Mouse (Mus musculus) gastrocnemius, postnatal 36 days (tissue): ENCODE measurements around the gene Slc44a4. TPM values are rescaled to one million over a fixed set of nuclear protein-coding genes. Genes with fewer than 3 reads are reported as not detected.

Source experiments
- total RNA-seq, 2 experiments: library from RNA; stranded (reverse); gene quantifications; 2 replicates each; pipeline ENCODE4 v1.2.3; 2021

The Slc44a4 gene
- total RNA-seq, 2 experiments from 2014 or later = 0.17 TPM; not detected in 1

Other genes starting within 250 kb of the Slc44a4 start
- 10 to 100 TPM; 33.8 to 37.0 TPM for gene Tnxb, start 243.9 kb upstream of the Slc44a4 start, total RNA-seq
- 1 to 10 TPM; 3.6 to 6.3 TPM for gene C4b, start 170.6 kb upstream of the Slc44a4 start, total RNA-seq
- not detected for gene Cyp21a1, start 109.9 kb upstream of the Slc44a4 start, total RNA-seq
- gene Stk19, start 77.5 kb upstream of the Slc44a4 start, total RNA-seq = 1 to 10 TPM; 5.8 to 8.7 TPM
- 1 to 10 TPM; 6.5 to 9.1 TPM for gene Dxo, start 77.4 kb upstream of the Slc44a4 start, total RNA-seq
- gene Skiv2l, start 64.3 kb upstream of the Slc44a4 start, total RNA-seq = 10 to 100 TPM; 17.0 to 20.0 TPM
- 1 to 10 TPM; 8.8 to 9.0 TPM for gene Nelfe, start 64.1 kb upstream of the Slc44a4 start, total RNA-seq
- 1 to 10 TPM; 1.5 to 3.4 TPM for gene Cfb, start 51.9 kb upstream of the Slc44a4 start, total RNA-seq
- 1 to 10 TPM; 4.6 to 5.7 TPM for gene Zbtb12, start 35.0 kb upstream of the Slc44a4 start, total RNA-seq
- under 1 TPM in 1 of 2 experiments, not detected in 1; 0.20 TPM for gene Gm20547, start 32.4 kb upstream of the Slc44a4 start, total RNA-seq
- 1 to 10 TPM; 1.4 to 1.5 TPM for gene C2, start 16.2 kb upstream of the Slc44a4 start, total RNA-seq
- 10 to 100 TPM; 24.7 to 28.2 TPM for gene Ehmt2, start 16.0 kb upstream of the Slc44a4 start, total RNA-seq
- 1 to 10 TPM; 8.0 to 8.5 TPM for gene Neu1, start 16.8 kb downstream of the Slc44a4 start, total RNA-seq
- 1 to 10 TPM; 4.6 to 6.1 TPM for gene Hspa1b, start 44.8 kb downstream of the Slc44a4 start, total RNA-seq
- not detected for gene Gm20481, start 55.4 kb downstream of the Slc44a4 start, total RNA-seq
- 10 to 100 TPM in 1 of 2 experiments, 1 to 10 TPM in 1; 8.8 to 10.1 TPM for gene Hspa1a, start 57.7 kb downstream of the Slc44a4 start, total RNA-seq
- gene Hspa1l, start 58.2 kb downstream of the Slc44a4 start, total RNA-seq = 10 to 100 TPM; 18.6 to 23.2 TPM
- gene Lsm2, start 67.4 kb downstream of the Slc44a4 start, total RNA-seq = 10 to 100 TPM; 13.1 to 15.3 TPM
- gene Vars, start 86.5 kb downstream of the Slc44a4 start, total RNA-seq = 10 to 100 TPM; 29.3 to 31.8 TPM
- gene Vwa7, start 102.1 kb downstream of the Slc44a4 start, total RNA-seq = 10 to 100 TPM; 11.3 to 12.8 TPM
- gene Sapcd1, start 113.5 kb downstream of the Slc44a4 start, total RNA-seq = not detected
- gene Msh5, start 132.3 kb downstream of the Slc44a4 start, total RNA-seq = under 1 TPM; 0.20 to 0.35 TPM
- 10 to 100 TPM; 10.9 to 12.0 TPM for gene Clic1, start 135.5 kb downstream of the Slc44a4 start, total RNA-seq
- gene Ddah2, start 144.6 kb downstream of the Slc44a4 start, total RNA-seq = 1 to 10 TPM; 8.4 to 8.9 TPM
- not detected for gene Ly6g6c, start 150.9 kb downstream of the Slc44a4 start, total RNA-seq
- gene Mpig6b, start 151.7 kb downstream of the Slc44a4 start, total RNA-seq = not detected
- not detected for gene Ly6g6e, start 162.4 kb downstream of the Slc44a4 start, total RNA-seq
- 1 to 10 TPM in 1 of 2 experiments, not detected in 1; 1.8 TPM for gene Ly6g6d, start 163.6 kb downstream of the Slc44a4 start, total RNA-seq
- gene Ly6g6f, start 171.1 kb downstream of the Slc44a4 start, total RNA-seq = not detected
- 10 to 100 TPM; 67.7 to 73.9 TPM for gene Abhd16a, start 174.8 kb downstream of the Slc44a4 start, total RNA-seq
- gene Ly6g5c, start 193.8 kb downstream of the Slc44a4 start, total RNA-seq = not detected
- not detected for gene Ly6g5b, start 201.0 kb downstream of the Slc44a4 start, total RNA-seq
- gene Gpank1, start 207.0 kb downstream of the Slc44a4 start, total RNA-seq = 1 to 10 TPM; 6.0 to 7.8 TPM
- 100 to 1,000 TPM; 145 to 170 TPM for gene Csnk2b, start 207.6 kb downstream of the Slc44a4 start, total RNA-seq
- gene D17H6S53E, start 211.9 kb downstream of the Slc44a4 start, total RNA-seq = 10 to 100 TPM; 13.0 to 17.0 TPM
- not detected for gene Apom, start 217.6 kb downstream of the Slc44a4 start, total RNA-seq
- gene Bag6, start 220.7 kb downstream of the Slc44a4 start, total RNA-seq = 100 to 1,000 TPM; 191 to 208 TPM